Comparison of ENCODE assay signal across 9 mouse cellular contexts in genomic region chr3:94787122-94787780, GRCm38 (mm10). TPM values are rescaled to one million over a fixed set of nuclear protein-coding genes. Genes with fewer than 3 reads are reported as not detected.
DNase-seq lines count a peak whose midpoint lies in the region; ATAC-seq lines count a peak whose summit lies in the region.
"Had no signal": no experiment of that assay in that cellular context is flagged by ENCODE, and none has a peak within 500 bp of the region (broad histone marks: within the 10 kb centered on the region; RNA-seq: fewer than 3 reads in every experiment).

No protein-coding gene starts in this region.

- H3K4me2 ChIP-seq in forebrain, embryonic 11.5 days (ENCODE audit: low read depth, low read length, severe bottlenecking), result peak overlapping the region; percentile 94
- H3K4me2 ChIP-seq in midbrain, embryonic 14.5 days (ENCODE audit: low read length), result peak overlapping the region; percentile 90

- H3K9me3 ChIP-seq in forebrain, embryonic 11.5 days (ENCODE audit: control insufficient read depth, low read length), result no peaks in the 10 kb centered on the region
- H3K9me3 ChIP-seq in midbrain, embryonic 14.5 days (ENCODE audit: control insufficient read depth, low read length), result no peaks in the 10 kb centered on the region

- 3% methylated on average over 10 of the region's 11 CpGs for WGBS in forebrain, embryonic 11.5 days
- WGBS in midbrain, embryonic 14.5 days, result 2% methylated on average over 10 of the region's 11 CpGs

- no peak overlapping the region for H3K27ac ChIP-seq in forebrain, embryonic 11.5 days (ENCODE audit: low read depth, low read length)
- H3K27ac ChIP-seq in midbrain, embryonic 14.5 days (replicated peaks; ENCODE audit: low read depth, low read length), result peak overlapping the region; percentile 87

- peak overlapping the region; percentile 76 for H3K9ac ChIP-seq in forebrain, embryonic 11.5 days (ENCODE audit: low read length)
- H3K9ac ChIP-seq in midbrain, embryonic 14.5 days (replicated peaks; ENCODE audit: low read length), result peak overlapping the region; percentile 63

- peak overlapping the region; percentile 53 for H3K4me3 ChIP-seq in forebrain, embryonic 11.5 days (ENCODE audit: low read depth, low read length)
- peak overlapping the region; percentile 49 for H3K4me3 ChIP-seq in midbrain, embryonic 14.5 days (replicated peaks; ENCODE audit: low read depth, low read length)

- DNase-seq in urinary bladder, postnatal 14 days (ENCODE audit: low spot score), result peak; percentile 40
- no peak for DNase-seq in urinary bladder, postnatal 25 days (ENCODE audit: low spot score)
- DNase-seq in forebrain, embryonic 11.5 days (ENCODE audit: low spot score), result no peak
- peak; percentile 40 to 56 for DNase-seq in kidney, postnatal 4 days
- DNase-seq in midbrain, embryonic 14.5 days, result peak; percentile 69
- no peak for DNase-seq in right cerebral cortex, adult 18-20 months
- DNase-seq in thymus, postnatal 0 days (ENCODE audit: low spot score), result no peak

- ATAC-seq in forebrain, embryonic 11.5 days (replicated peaks; ENCODE audit: low FRiP score), result no peak
- ATAC-seq in midbrain, embryonic 14.5 days (ENCODE audit: low FRiP score, low TSS enrichment), result no peak
- no peak for ATAC-seq in megakaryocyte-erythroid progenitor cell, adult 5-6 weeks (replicated peaks; ENCODE audit: low FRiP score, low TSS enrichment, poor library complexity, severe bottlenecking)

- no peaks in the 10 kb centered on the region for H3K27me3 ChIP-seq in forebrain, embryonic 11.5 days (ENCODE audit: control insufficient read depth, insufficient read depth, low read length)
- no peaks in the 10 kb centered on the region; the same call in 1 of the 2 replicates for H3K27me3 ChIP-seq in midbrain, embryonic 14.5 days (ENCODE audit: control insufficient read depth, insufficient read depth, low read length)

- no peaks in the 10 kb centered on the region; the same call in 1 of the 2 replicates for H3K4me1 ChIP-seq in forebrain, embryonic 11.5 days (replicated peaks; ENCODE audit: control insufficient read depth, insufficient read depth, low read length)
- H3K4me1 ChIP-seq in midbrain, embryonic 14.5 days (ENCODE audit: control insufficient read depth, insufficient read depth, low read length), result no peaks in the 10 kb centered on the region

- no peaks in the 10 kb centered on the region for H3K36me3 ChIP-seq in forebrain, embryonic 11.5 days (ENCODE audit: control insufficient read depth, insufficient read depth, low read length)
- no peaks in the 10 kb centered on the region for H3K36me3 ChIP-seq in midbrain, embryonic 14.5 days (ENCODE audit: control insufficient read depth, insufficient read depth, low read length)

RNA-seq across cellular contexts. Expression of gene Cgn, which starts 1.0 kb away (rescaled TPM):
- polyA plus RNA-seq in forebrain, embryonic 11.5 days (2014; fragmentation: Nextera tagmentation; extraction: Ambion mirVana), result 5.6 and 5.7 TPM in 2 replicates
- polyA plus RNA-seq in midbrain, embryonic 14.5 days (2014; fragmentation: Nextera tagmentation; extraction: Ambion mirVana), result 5.9 and 7.7 TPM in 2 replicates
- 0.30 and 0.42 TPM in 2 replicates for total RNA-seq in megakaryocyte-erythroid progenitor cell, adult 5-6 weeks (2014; fragmentation: Nextera tagmentation)
- total RNA-seq in megakaryocyte-erythroid progenitor cell, adult 5-6 weeks (2017), result not detected in 2 replicates
- polyA plus RNA-seq in thymus, postnatal 0 days (2015; fragmentation: Nextera tagmentation; extraction: Ambion mirVana), result 1.9 and 2.5 TPM in 2 replicates
- total RNA-seq: common myeloid progenitor, adult 5-6 weeks had no signal

RNA-seq across cellular contexts. Expression of gene Pogz, which starts 50.1 kb away (rescaled TPM):
- polyA plus RNA-seq in forebrain, embryonic 11.5 days (2014; fragmentation: Nextera tagmentation; extraction: Ambion mirVana), result 26.1 and 30.2 TPM in 2 replicates
- 24.2 and 28.7 TPM in 2 replicates for polyA plus RNA-seq in midbrain, embryonic 14.5 days (2014; fragmentation: Nextera tagmentation; extraction: Ambion mirVana)
- total RNA-seq in megakaryocyte-erythroid progenitor cell, adult 5-6 weeks (2014; fragmentation: Nextera tagmentation), result 49.6 and 59.1 TPM in 2 replicates
- total RNA-seq in megakaryocyte-erythroid progenitor cell, adult 5-6 weeks (2017), result 12.5 and 18.7 TPM in 2 replicates
- polyA plus RNA-seq in thymus, postnatal 0 days (2015; fragmentation: Nextera tagmentation; extraction: Ambion mirVana), result 10.3 and 12.3 TPM in 2 replicates

Comparison
In these comparisons a context has a peak if more than half of its experiments do, and no peak if none do; other contexts are left out.
1. DNase-seq: peak in urinary bladder, postnatal 14 days (single experiment), kidney, postnatal 4 days (2 of 2) and midbrain, embryonic 14.5 days (single experiment); none in urinary bladder, postnatal 25 days (single experiment), forebrain, embryonic 11.5 days (single experiment), right cerebral cortex, adult 18-20 months (single experiment) and thymus, postnatal 0 days (single experiment).